Mouse (Mus musculus): ENCODE results near the gene Mettl7a2. TPM values are rescaled to one million over a fixed set of nuclear protein-coding genes. Genes with fewer than 3 reads are reported as not detected.
"Not testable (repeated sequence)": the region's sequence is repeated elsewhere in the genome, so short reads cannot be mapped to it uniquely, and the experiment has no call there.

The Mettl7a2 gene
- total RNA-seq, 2 experiments from 2014 or later, result 0.72 TPM; not detected in 1

DNA sequence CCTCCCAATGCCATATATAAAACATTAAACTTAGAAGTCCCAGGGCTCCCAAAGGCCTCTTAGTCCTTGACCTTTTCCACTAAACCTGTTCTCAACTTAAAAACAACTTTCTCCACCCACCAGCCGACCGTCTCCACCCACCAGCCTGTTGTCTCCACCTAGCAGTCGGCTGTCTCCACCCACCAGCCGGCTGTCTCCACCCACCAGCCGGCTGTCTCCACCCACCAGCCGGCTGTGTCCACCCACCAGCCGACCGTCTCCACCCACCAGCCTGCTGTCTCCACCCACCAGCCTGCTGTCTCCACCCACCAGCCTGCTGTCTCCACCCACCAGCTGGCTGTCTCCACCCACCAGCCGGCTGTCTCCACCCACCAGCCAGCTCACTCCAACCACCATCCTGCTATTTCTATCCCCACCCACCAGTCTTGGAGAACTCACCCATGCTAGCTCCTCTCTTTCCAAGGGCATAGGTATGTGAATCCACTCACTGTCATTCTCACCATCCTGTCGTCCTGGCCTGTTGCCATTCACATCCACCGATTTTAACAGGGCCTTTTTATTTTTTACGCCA is 28.9 kb upstream of the Mettl7a2 start:
- Histone ChIP-seq H3K4me3 (no peak overlapping the region), H3K27ac (peak overlapping the region; percentile 72)
- no peak for DNase-seq (ENCODE audit: low spot score in 2 of 2)
- TF ChIP-seq CTCF (conservative IDR thresholded peaks at IDR 0.05), result no peak

DNA sequence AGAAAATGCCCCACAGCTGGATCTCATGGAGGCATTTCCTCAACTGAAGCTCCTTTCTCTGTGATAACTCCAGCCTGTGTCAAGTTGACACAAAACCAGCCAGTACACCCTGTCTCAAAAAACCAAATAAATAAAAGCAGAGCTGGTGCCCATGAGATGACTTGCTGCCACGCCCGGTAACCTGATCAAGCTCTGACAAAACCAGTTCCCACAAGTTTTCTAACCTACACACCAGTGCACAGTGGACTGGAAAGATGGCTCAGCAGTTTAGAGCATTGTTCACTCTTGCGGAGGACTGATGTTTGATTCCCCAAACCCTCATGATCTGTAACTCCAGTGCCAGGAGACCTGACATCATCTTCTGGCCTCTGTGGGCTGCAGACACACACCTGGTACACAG is 27.8 kb upstream of the Mettl7a2 start:
- no peak overlapping the region for H3K4me3 ChIP-seq
- no peak overlapping the region for H3K27ac ChIP-seq
- no peak for DNase-seq (ENCODE audit: low spot score in 2 of 2)
- TF ChIP-seq CTCF (conservative IDR thresholded peaks at IDR 0.05), result no peak

GRCm38 (mm10) chr15:100328089-100328488 is 24.9 kb upstream of the Mettl7a2 start:
- peak; percentile 36 for TF ChIP-seq CTCF (conservative IDR thresholded peaks at IDR 0.05)
- DNase-seq (ENCODE audit: low spot score in 2 of 2); H3K27ac ChIP-seq; H3K4me3 ChIP-seq: not testable (repeated sequence)

GRCm38 (mm10) chr15:100329336-100329735 is 23.7 kb upstream of the Mettl7a2 start:
- not testable (repeated sequence) for DNase-seq (ENCODE audit: low spot score in 2 of 2); H3K27ac ChIP-seq; H3K4me3 ChIP-seq

GRCm38 (mm10) chr15:100330739-100331138 is 22.3 kb upstream of the Mettl7a2 start:
- H3K4me3 ChIP-seq, result no peak overlapping the region
- no peak overlapping the region for H3K27ac ChIP-seq
- TF ChIP-seq CTCF (conservative IDR thresholded peaks at IDR 0.05), result no peak
- no peak for DNase-seq (ENCODE audit: low spot score in 2 of 2)

DNA sequence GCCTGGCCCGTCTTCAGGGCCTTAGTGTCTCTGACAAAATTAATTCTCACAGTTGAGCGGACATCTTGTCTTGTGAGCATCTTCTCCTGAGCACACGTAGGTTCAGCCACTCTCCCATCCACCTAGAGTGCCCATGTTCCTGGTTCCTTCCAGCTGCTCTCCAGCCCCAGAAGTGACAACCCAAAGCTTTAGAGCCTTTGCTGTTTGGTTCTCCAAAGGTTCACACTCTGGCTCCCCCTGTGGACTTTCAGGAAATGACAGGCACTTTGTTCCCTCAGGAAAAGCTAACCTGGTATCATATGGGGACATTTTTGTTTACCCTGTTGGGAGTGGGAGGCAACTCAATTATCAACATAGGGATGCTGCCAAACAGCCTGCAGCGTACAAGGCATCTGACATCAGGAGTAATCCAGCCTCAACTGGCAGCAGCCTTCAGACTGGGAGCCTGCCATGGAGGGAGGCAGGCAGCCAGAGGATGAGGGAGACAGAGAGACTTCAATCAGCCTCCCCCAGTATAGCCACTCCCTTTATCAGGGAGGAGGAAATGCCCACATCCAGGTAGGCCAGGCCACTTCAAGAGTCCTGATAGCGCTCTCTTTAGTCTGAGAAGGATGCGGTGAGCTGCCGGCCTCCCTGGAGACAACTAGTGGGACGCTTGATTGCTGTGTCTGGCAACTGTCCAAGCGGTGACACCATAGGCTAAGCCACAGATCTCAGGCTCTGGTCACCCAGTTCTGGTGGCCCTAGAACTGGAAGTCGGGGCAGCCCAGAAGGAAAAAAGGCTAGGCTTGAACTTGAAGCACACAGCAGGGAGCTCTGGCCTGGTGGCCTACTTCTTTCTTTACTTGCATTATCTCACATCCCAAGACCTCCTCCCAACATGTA is 20.7 kb upstream of the Mettl7a2 start:
- not testable (repeated sequence) for H3K27ac ChIP-seq; DNase-seq (ENCODE audit: low spot score in 2 of 2); H3K4me3 ChIP-seq
- peak; percentile 50 for TF ChIP-seq CTCF (conservative IDR thresholded peaks at IDR 0.05)

GRCm38 (mm10) chr15:100334629-100335028 is 18.4 kb upstream of the Mettl7a2 start, which contains the start of gene Mettl7a3:
Gene Mettl7a3, plus strand, starts transcription at chr15:100334929.
- no peak within 1 kb of the TSS for H3K27ac ChIP-seq
- DNase-seq (ENCODE audit: low spot score in 2 of 2), result no peak
- no peak within 1 kb of the TSS for H3K4me3 ChIP-seq

GRCm38 (mm10) chr15:100337328-100337727 is 15.7 kb upstream of the Mettl7a2 start:
- H3K4me3 ChIP-seq; H3K27ac ChIP-seq; DNase-seq (ENCODE audit: low spot score in 2 of 2): not testable (repeated sequence)

More at GRCm38 (mm10) chr15:100334629-100335028, 18.4 kb upstream of the Mettl7a2 start, which contains the start of gene Mettl7a3:
- TF ChIP-seq CTCF (conservative IDR thresholded peaks at IDR 0.05), result no peak

GRCm38 (mm10) chr15:100337847-100338246 is 15.2 kb upstream of the Mettl7a2 start:
- TF ChIP-seq CTCF (conservative IDR thresholded peaks at IDR 0.05), result peak; percentile 68
- not testable (repeated sequence) for H3K4me3 ChIP-seq, H3K27ac ChIP-seq
- DNase-seq (ENCODE audit: low spot score in 2 of 2), result peak in 1 of 2 experiments; percentile 43

GRCm38 (mm10) chr15:100341314-100341980 is 11.6 kb upstream of the Mettl7a2 start:
- not testable (repeated sequence) for DNase-seq (ENCODE audit: low spot score in 2 of 2)

DNA sequence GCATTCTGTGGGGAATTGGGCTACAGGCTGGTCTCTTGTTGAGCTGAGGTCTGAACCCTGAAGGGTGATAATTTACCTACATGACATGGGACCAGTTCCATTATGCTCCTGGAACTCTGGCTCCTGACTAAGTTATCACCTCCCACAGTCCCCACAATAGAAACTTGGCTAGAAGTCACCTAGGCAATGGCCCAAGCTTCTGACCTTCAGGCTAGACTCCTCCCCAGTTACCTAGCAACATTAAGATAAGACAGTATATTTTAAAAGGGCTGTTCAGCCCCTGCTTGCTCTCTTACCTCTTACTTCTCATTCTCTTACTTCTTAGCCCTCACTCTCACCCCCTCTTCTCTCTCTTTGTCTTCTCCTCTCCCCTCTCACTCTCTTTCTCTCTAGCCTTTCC is 7.5 kb upstream of the Mettl7a2 start:
- Histone ChIP-seq H3K4me3 (no peak overlapping the region), H3K27ac (no peak overlapping the region)
- TF ChIP-seq CTCF (conservative IDR thresholded peaks at IDR 0.05), result no peak
- DNase-seq (ENCODE audit: low spot score in 2 of 2), result no peak

More at GRCm38 (mm10) chr15:100341314-100341980, 11.6 kb upstream of the Mettl7a2 start:
- not testable (repeated sequence) for H3K27ac ChIP-seq, H3K4me3 ChIP-seq

- H3K4me3 ChIP-seq, result no peak overlapping the region
- no peak for DNase-seq (ENCODE audit: low spot score in 2 of 2)
- TF ChIP-seq CTCF (conservative IDR thresholded peaks at IDR 0.05), result no peak
- no peak overlapping the region for H3K27ac ChIP-seq
Observed at GRCm38 (mm10) chr15:100346761-100347160, 6.2 kb upstream of the Mettl7a2 start.

- Histone ChIP-seq H3K4me3 (no peak overlapping the region), H3K27ac (no peak overlapping the region)
- DNase-seq (ENCODE audit: low spot score in 2 of 2), result no peak
- no peak for TF ChIP-seq CTCF (conservative IDR thresholded peaks at IDR 0.05)
Observed at GRCm38 (mm10) chr15:100349496-100349895, 3.5 kb upstream of the Mettl7a2 start.

All from layer of hippocampus, adult 2 months (tissue).